Mouse (Mus musculus): Measurements from ENCODE around the gene Zfp977. TPM values are rescaled to one million over a fixed set of nuclear protein-coding genes. Genes with fewer than 3 reads are reported as not detected.

The Zfp977 gene
- 6.8 TPM for polyA plus RNA-seq (2014; fragmentation: Illumina TruSeq; extraction: RNeasy Lipid Tissue Mini Kit (QIAGEN cat#74804); ENCODE audit: low read depth, low replicate concordance)

DNA sequence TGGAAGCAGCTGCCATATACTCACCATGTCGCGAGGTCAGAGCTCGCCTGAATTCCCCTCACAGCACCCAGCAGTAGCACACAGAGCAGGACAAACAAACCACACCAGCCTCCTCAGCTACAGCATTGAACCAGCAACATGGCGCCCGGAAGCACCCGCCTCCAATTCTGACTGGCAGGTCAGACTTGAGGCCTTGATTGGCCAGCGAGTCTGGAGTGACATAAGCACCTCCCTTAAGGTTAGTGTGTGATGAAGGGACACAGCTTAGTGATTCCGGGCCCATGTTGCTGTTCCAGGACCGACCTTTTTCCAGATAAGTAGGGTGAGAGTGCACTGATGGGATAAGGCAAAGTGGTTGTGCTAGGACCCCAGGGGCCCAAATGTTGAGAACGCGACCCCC is at the start of gene Zfp977:
Gene Zfp977 (minus strand): TSS at position 135 of the 400 bp plus-strand sequence.

DNA sequence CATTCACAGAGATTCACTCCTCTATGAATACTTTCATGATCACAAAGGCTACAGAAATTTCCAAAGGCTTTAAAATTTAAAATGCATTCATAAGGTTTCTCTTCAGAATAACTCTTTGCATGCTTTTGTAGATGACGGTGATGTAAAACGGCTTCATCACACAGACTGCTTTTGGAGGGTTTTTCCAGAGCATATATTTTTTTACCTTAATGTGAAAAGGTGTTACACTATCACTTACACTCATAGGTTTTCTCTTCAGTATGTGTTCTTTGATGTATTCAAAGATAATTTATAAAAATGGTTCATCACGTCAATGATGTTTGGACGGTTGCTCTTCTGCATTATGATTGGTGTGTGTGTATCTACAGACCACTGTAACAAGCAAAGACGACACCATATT is 13.9 kb downstream of the Zfp977 start, which contains the start of gene Gm21028:
Gene Gm21028 (minus strand): TSS at position 101 of the 400 bp plus-strand sequence.

Other genes starting within 250 kb of the Zfp977 start
- gene 4933421I07Rik, start 144.4 kb downstream of the Zfp977 start, polyA plus RNA-seq (2014; fragmentation: Illumina TruSeq; extraction: RNeasy Lipid Tissue Mini Kit (QIAGEN cat#74804); ENCODE audit: low read depth, low replicate concordance): not detected
- 33.0 TPM for gene Zfp141, start 86.8 kb downstream of the Zfp977 start, polyA plus RNA-seq (2014; fragmentation: Illumina TruSeq; extraction: RNeasy Lipid Tissue Mini Kit (QIAGEN cat#74804); ENCODE audit: low read depth, low replicate concordance)
- not detected for gene Gm21028, start 14.0 kb downstream of the Zfp977 start, polyA plus RNA-seq (2014; fragmentation: Illumina TruSeq; extraction: RNeasy Lipid Tissue Mini Kit (QIAGEN cat#74804); ENCODE audit: low read depth, low replicate concordance)
- 29.7 TPM for gene Zfp976, start 50.0 kb upstream of the Zfp977 start, polyA plus RNA-seq (2014; fragmentation: Illumina TruSeq; extraction: RNeasy Lipid Tissue Mini Kit (QIAGEN cat#74804); ENCODE audit: low read depth, low replicate concordance)
- 34.6 TPM for gene Zfp975, start 100.2 kb upstream of the Zfp977 start, polyA plus RNA-seq (2014; fragmentation: Illumina TruSeq; extraction: RNeasy Lipid Tissue Mini Kit (QIAGEN cat#74804); ENCODE audit: low read depth, low replicate concordance)
- gene Gm17067, start 134.5 kb upstream of the Zfp977 start, polyA plus RNA-seq (2014; fragmentation: Illumina TruSeq; extraction: RNeasy Lipid Tissue Mini Kit (QIAGEN cat#74804); ENCODE audit: low read depth, low replicate concordance): not detected
- gene Vmn2r62, start 201.0 kb upstream of the Zfp977 start, polyA plus RNA-seq (2014; fragmentation: Illumina TruSeq; extraction: RNeasy Lipid Tissue Mini Kit (QIAGEN cat#74804); ENCODE audit: low read depth, low replicate concordance): not detected